Mouse (Mus musculus): ENCODE data around the gene Syap1. TPM values are rescaled to one million over a fixed set of nuclear protein-coding genes. Genes with fewer than 3 reads are reported as not detected.

Syap1 gene
- total RNA-seq (2014; rRNA removed) (23.4 and 30.6 TPM in 2 replicates), polyA plus RNA-seq (2015; fragmentation: Nextera tagmentation; extraction: Ambion mirVana) (40.0 and 40.6 TPM in 2 replicates)

DNA sequence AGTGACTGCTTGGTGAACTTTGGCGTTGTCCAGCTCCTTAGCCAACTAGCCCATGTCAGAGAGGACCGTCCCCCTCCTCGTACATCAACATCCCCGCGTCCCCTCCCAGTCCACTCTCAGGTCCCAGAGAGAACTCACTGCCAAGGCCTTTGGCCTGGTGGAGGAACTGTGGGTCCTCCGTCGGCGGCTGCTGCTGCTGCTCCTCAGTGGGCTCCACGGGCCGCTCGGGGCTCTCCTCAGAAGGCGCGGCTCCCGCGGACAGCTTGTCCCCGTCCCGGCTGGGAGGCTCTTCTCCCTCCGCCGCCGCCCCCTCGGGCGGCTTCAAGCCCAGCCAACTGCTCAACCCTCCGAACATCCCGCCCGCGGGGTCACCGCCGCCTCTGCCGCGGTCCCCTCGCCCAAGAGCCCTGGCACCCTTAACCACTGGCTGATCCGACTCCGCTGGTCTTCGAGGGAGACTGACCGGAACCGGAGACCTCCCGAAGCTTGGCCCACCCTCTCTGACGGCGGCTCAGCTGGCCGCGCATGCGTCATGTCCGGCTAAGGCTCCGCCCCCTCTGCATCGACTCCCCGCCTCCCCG is at the start of gene Syap1:
Gene Syap1, minus strand, starts transcription at position 517 of the 581 bp plus-strand sequence.
- peak; percentile 97 for ATAC-seq
- H3K27ac ChIP-seq: peak within 1 kb of the TSS; percentile 64; the same call in 1 of the 2 replicates
- H3K4me3 ChIP-seq (ENCODE audit: low read length): peak within 1 kb of the TSS; percentile 60
- H3K9me3 ChIP-seq (ENCODE audit: low read length): no peaks in the 10 kb centered on the region
- H3K27me3 ChIP-seq (ENCODE audit: insufficient read depth, low read length): no peaks in the 10 kb centered on the region
- H3K4me1 ChIP-seq (ENCODE audit: insufficient read depth, low read length): no peaks in the 10 kb centered on the region
- H3K4me2 ChIP-seq (ENCODE audit: low read depth, low read length): peak within 1 kb of the TSS; percentile 55
- H3K9ac ChIP-seq (replicated peaks; ENCODE audit: low read length): peak within 1 kb of the TSS; percentile 69
- WGBS: 20% methylated on average over 40 of the region's 47 CpGs
- H3K36me3 ChIP-seq (ENCODE audit: insufficient read depth, low read length): no peaks in the 10 kb centered on the region
- TF ChIP-seq CTCF (IDR thresholded peaks at IDR 0.05; ENCODE audit: low read depth): no peak
- DNase-seq (ENCODE audit: low spot score): peak; percentile 90

DNA sequence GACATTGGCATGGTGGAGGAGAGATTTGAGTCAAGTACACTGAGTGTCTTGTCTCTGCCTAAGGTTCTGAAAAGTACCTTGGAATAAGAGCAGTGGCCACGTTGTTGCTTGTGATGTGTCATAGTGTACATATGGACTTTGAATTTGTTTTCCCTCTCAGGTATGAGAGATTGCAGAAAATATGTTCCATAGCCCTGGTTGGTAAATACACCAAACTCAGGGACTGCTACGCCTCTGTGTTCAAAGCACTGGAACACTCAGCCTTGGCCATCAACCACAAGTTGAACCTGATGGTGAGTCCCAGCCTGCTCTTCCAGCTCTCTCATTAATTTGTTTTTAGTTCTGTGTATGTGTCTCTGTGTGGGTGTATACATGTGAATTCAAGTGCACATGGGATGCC is 43.2 kb upstream of the Syap1 start:
- Histone ChIP-seq H3K27ac (no peak overlapping the region), H3K4me3 (ENCODE audit: low read length) (no peak overlapping the region), H3K4me1 (ENCODE audit: insufficient read depth, low read length) (no peaks in the 10 kb centered on the region), H3K27me3 (ENCODE audit: insufficient read depth, low read length) (no peaks in the 10 kb centered on the region), H3K36me3 (ENCODE audit: insufficient read depth, low read length) (0 out of 2 replicates have a peak, but pooled peaks cover 5% of the 10 kb centered on the region), H3K9me3 (ENCODE audit: low read length) (no peaks in the 10 kb centered on the region), H3K9ac (replicated peaks; ENCODE audit: low read length) (no peak overlapping the region), H3K4me2 (ENCODE audit: low read depth, low read length) (no peak overlapping the region)
- DNase-seq (ENCODE audit: low spot score): no peak
- no peak for TF ChIP-seq CTCF (IDR thresholded peaks at IDR 0.05; ENCODE audit: low read depth)
- no peak for ATAC-seq
- 86% methylated on average over 2 of the region's 2 CpGs for WGBS

DNA sequence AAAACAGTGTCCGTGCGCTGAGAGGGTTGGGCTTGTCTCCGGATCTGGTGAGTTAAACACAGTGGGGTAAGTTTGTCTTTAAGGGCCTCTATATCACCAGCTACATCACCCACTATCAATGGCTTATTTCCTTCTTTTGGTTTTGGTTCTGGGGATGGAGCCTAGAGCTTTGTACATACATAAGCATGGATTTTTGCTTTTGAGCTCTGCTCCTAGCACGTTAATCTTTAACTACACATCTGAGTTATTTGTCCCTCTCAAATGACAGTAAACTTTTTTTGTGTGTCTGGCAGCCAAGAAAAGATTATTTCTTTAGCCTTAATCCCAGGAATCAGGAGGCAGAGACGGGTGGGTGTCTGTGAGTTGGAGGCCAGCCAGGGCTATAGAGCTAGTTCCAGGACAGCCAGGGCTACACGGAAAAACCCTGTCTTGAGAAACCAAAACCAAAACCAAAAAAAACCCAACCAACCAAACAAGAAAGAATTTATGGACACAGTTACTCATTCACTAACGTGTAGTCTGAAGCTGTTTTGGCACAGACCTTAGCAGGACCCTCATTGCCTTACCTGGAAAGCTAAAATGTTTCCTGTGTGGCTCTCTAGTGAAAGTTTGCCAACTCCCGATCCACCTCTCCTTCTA is 33.4 kb upstream of the Syap1 start:
- no peak for TF ChIP-seq CTCF (IDR thresholded peaks at IDR 0.05; ENCODE audit: low read depth)
- Histone ChIP-seq H3K4me2 (ENCODE audit: low read depth, low read length) (no peak overlapping the region), H3K27me3 (ENCODE audit: insufficient read depth, low read length) (no peaks in the 10 kb centered on the region), H3K36me3 (ENCODE audit: insufficient read depth, low read length) (no peaks in the 10 kb centered on the region), H3K4me3 (ENCODE audit: low read length) (no peak overlapping the region), H3K4me1 (ENCODE audit: insufficient read depth, low read length) (no peaks in the 10 kb centered on the region), H3K9me3 (ENCODE audit: low read length) (no peaks in the 10 kb centered on the region), H3K9ac (replicated peaks; ENCODE audit: low read length) (no peak overlapping the region), H3K27ac (no peak overlapping the region)
- DNase-seq (ENCODE audit: low spot score) (no peak), ATAC-seq (no peak)
- 85% methylated on average over 8 of the region's 8 CpGs for WGBS

DNA sequence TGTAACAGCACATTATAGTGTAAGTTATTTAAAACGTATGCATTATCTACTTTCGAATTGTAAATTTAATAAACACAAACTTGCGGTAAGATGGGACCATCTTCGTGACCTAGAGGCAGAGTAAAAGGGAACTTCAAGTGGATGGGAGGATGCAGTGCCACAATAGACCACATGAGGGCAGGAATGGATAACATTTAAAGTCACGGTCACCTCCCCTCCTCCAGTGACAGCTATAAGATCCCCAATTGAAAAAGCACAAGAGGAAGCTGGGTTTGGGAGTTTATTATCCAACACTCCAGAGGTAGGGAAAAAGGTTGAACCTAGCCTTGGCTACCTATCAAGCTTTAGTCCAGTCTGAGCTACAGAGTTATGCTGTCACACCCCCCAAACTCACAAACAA is 27.4 kb upstream of the Syap1 start:
- WGBS: 42% methylated on average over 5 of the region's 5 CpGs
- Histone ChIP-seq H3K27me3 (ENCODE audit: insufficient read depth, low read length) (no peaks in the 10 kb centered on the region), H3K4me1 (ENCODE audit: insufficient read depth, low read length) (no peaks in the 10 kb centered on the region), H3K9me3 (ENCODE audit: low read length) (no peaks in the 10 kb centered on the region), H3K4me3 (ENCODE audit: low read length) (no peak overlapping the region), H3K27ac (no peak overlapping the region), H3K36me3 (ENCODE audit: insufficient read depth, low read length) (no peaks in the 10 kb centered on the region), H3K9ac (replicated peaks; ENCODE audit: low read length) (no peak overlapping the region), H3K4me2 (ENCODE audit: low read depth, low read length) (no peak overlapping the region)
- TF ChIP-seq CTCF (IDR thresholded peaks at IDR 0.05; ENCODE audit: low read depth): peak; percentile 78
- DNase-seq (ENCODE audit: low spot score): peak; percentile 64
- ATAC-seq: peak; percentile 55; the same call in 1 of the 2 replicates

DNA sequence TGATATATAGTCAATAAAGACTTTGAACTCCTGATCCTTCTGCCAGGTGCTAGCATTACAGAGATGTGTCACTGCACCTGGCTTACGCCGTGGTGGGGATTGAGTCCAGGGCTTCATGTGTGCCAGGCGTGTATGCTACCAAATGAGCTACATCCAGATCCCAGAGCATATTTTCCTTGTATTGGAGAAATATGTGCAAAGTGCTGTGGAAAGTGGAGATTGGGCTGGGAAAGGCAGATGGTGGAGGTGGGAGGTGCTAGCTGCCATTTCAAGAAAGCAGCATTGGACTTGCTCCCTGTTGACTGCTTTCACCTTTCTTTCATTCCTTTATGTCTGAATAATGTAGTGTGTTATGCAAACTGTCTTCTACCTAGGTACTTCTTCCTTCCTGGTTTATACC is 25.4 kb upstream of the Syap1 start:
- DNase-seq (ENCODE audit: low spot score) (no peak), ATAC-seq (no peak)
- Histone ChIP-seq H3K4me1 (ENCODE audit: insufficient read depth, low read length) (no peaks in the 10 kb centered on the region), H3K36me3 (ENCODE audit: insufficient read depth, low read length) (no peaks in the 10 kb centered on the region), H3K27ac (no peak overlapping the region), H3K4me2 (ENCODE audit: low read depth, low read length) (no peak overlapping the region), H3K9ac (replicated peaks; ENCODE audit: low read length) (no peak overlapping the region), H3K4me3 (ENCODE audit: low read length) (no peak overlapping the region), H3K27me3 (ENCODE audit: insufficient read depth, low read length) (no peaks in the 10 kb centered on the region), H3K9me3 (ENCODE audit: low read length) (no peaks in the 10 kb centered on the region)
- 88% methylated on average over 3 of the region's 3 CpGs for WGBS
- no peak for TF ChIP-seq CTCF (IDR thresholded peaks at IDR 0.05; ENCODE audit: low read depth)

DNA sequence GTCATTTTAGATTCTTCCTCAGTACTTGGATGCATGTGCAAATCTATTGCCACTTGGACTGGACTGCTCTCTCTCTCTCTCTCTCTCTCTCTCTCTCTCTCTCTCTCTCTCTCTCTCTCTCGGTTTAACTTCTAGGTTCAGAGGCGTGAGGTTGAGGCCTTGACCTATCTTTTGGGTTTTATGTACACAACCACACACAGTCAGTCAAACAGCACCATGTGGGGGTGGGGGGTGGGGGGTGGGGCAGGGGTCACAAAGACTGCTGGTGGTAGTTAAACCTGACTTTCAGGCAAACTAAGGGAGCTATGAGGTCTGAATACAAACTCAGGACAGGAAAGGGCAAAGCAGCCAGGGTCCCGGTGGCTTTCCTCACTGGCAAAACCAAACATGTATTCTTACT is 19.3 kb upstream of the Syap1 start:
- Histone ChIP-seq H3K27me3 (ENCODE audit: insufficient read depth, low read length) (no peaks in the 10 kb centered on the region), H3K4me1 (ENCODE audit: insufficient read depth, low read length) (no peaks in the 10 kb centered on the region), H3K4me3 (ENCODE audit: low read length) (no peak overlapping the region), H3K4me2 (ENCODE audit: low read depth, low read length) (no peak overlapping the region), H3K9me3 (ENCODE audit: low read length) (no peaks in the 10 kb centered on the region), H3K27ac (no peak overlapping the region), H3K36me3 (ENCODE audit: insufficient read depth, low read length) (no peaks in the 10 kb centered on the region), H3K9ac (replicated peaks; ENCODE audit: low read length) (no peak overlapping the region)
- WGBS: 67% methylated on average over 3 of the region's 3 CpGs
- no peak for ATAC-seq
- no peak for TF ChIP-seq CTCF (IDR thresholded peaks at IDR 0.05; ENCODE audit: low read depth)
- no peak for DNase-seq (ENCODE audit: low spot score)

All from hindbrain, postnatal 0 days (tissue).